Mouse (Mus musculus) CH12.LX (cell line): ENCODE measurements around the gene Cdcp1. TPM values are rescaled to one million over a fixed set of nuclear protein-coding genes. Genes with fewer than 3 reads are reported as not detected.

Source experiments
- DNase-seq: peaks from one replicate; pipeline ENCODE4 v3.0.0-alpha.2; 2013; ENCODE audit errors: extremely low read depth
- H3K27ac ChIP-seq: 2 replicates; pipeline ENCODE4 v1.5.1; 2012; ENCODE audit warnings: low read depth, mild to moderate bottlenecking, control low read depth, moderate library complexity; ENCODE audit not compliant: insufficient read depth
- H3K27me3 ChIP-seq: replicated peaks from 2 replicates; pipeline ENCODE3; 2012; ENCODE audit warnings: inconsistent platforms
- H3K36me3 ChIP-seq, 2 experiments: replicated peaks in 1 of 2; 2 replicates each; pipeline versions ENCODE3 to v1.6.1; 2012; ENCODE audit warnings: inconsistent platforms in 1 of 2, low read length in 1 of 2, mild to moderate bottlenecking in 1 of 2, mixed read lengths in 1 of 2, moderate library complexity in 1 of 2; ENCODE audit not compliant: control insufficient read depth in 1 of 2, insufficient read depth in 1 of 2
- H3K4me1 ChIP-seq, 2 experiments: 2 replicates each; pipeline ENCODE4 v1.6.1; 2012; ENCODE audit warnings: inconsistent platforms in 1 of 2, moderate library complexity in 1 of 2; ENCODE audit not compliant: insufficient read depth in 2 of 2, control insufficient read depth in 1 of 2
- H3K4me2 ChIP-seq: 2 replicates; pipeline ENCODE4 v1.6.1; 2012; ENCODE audit warnings: low read depth, mild to moderate bottlenecking, control low read depth; ENCODE audit not compliant: poor library complexity, insufficient read depth, severe bottlenecking
- H3K4me3 ChIP-seq, 3 experiments: fragments of 150-350 bp in 1 of 3; sonication (generic) in 1 of 3; replicated peaks in 1 of 3; 2 replicates each; pipeline versions ENCODE3 to v1.5.1; 2011 to 2012; ENCODE audit warnings: low read depth in 2 of 3, low read length in 2 of 3, mild to moderate bottlenecking in 2 of 3, moderate library complexity in 2 of 3, control low read depth in 1 of 3, improper control_type of control experiment in 1 of 3, inconsistent platforms in 1 of 3, mixed read lengths in 1 of 3; ENCODE audit not compliant: poor library complexity in 1 of 3
- H3K79me2 ChIP-seq: replicated peaks from 2 replicates; pipeline ENCODE4 v1.6.1; 2012; ENCODE audit warnings: mild to moderate bottlenecking, moderate library complexity; ENCODE audit not compliant: control insufficient read depth, poor library complexity, insufficient read depth, severe bottlenecking; ENCODE audit errors: extremely low read depth
- H3K9ac ChIP-seq: 2 replicates; pipeline ENCODE4 v1.6.1; 2012; ENCODE audit warnings: low read depth, mild to moderate bottlenecking, control low read depth, moderate library complexity; ENCODE audit not compliant: insufficient read depth
- H3K9me3 ChIP-seq: replicated peaks from 2 replicates; pipeline ENCODE3; 2012; ENCODE audit warnings: low read length, inconsistent platforms, mixed read lengths
- BHLHE40 ChIP-seq: IDR thresholded peaks from 2 replicates; pipeline ENCODE4 v1.6.1; 2011; ENCODE audit warnings: mild to moderate bottlenecking, low read depth, low read length, improper control_type of control experiment
- ETS1 ChIP-seq: conservative IDR thresholded peaks from 2 replicates; pipeline ENCODE4 v1.6.1; 2012; ENCODE audit warnings: low read depth, mild to moderate bottlenecking, inconsistent platforms, low read length, improper control_type of control experiment, moderate library complexity
- GABPA ChIP-seq: IDR thresholded peaks from 2 replicates; pipeline ENCODE4 v1.6.1; 2012; ENCODE audit warnings: low read depth, low read length, improper control_type of control experiment, inconsistent platforms; ENCODE audit not compliant: insufficient replicate concordance
- IRF4 ChIP-seq: IDR thresholded peaks from 2 replicates; pipeline ENCODE4 v1.6.1; 2014; ENCODE audit warnings: low read depth, mild to moderate bottlenecking, inconsistent platforms, low read length, improper control_type of control experiment
- JUN ChIP-seq: IDR thresholded peaks from 2 replicates; pipeline ENCODE4 v1.6.1; 2011; ENCODE audit warnings: low read depth, mild to moderate bottlenecking, low read length, improper control_type of control experiment, moderate library complexity; ENCODE audit not compliant: insufficient read depth
- JUND ChIP-seq: conservative IDR thresholded peaks from 2 replicates; pipeline ENCODE4 v1.6.1; 2011; ENCODE audit warnings: low read depth, low read length, improper control_type of control experiment
- KAT2A ChIP-seq: IDR thresholded peaks from 2 replicates; pipeline ENCODE4 v1.6.1; 2012; ENCODE audit warnings: low read length, improper control_type of control experiment, inconsistent platforms; ENCODE audit not compliant: insufficient replicate concordance
- MAZ ChIP-seq: IDR thresholded peaks from 2 replicates; pipeline ENCODE4 v1.6.1; 2012; ENCODE audit warnings: low read depth, mild to moderate bottlenecking, inconsistent platforms, low read length, improper control_type of control experiment, moderate library complexity
- NRF1 ChIP-seq: IDR thresholded peaks from 2 replicates; pipeline ENCODE4 v1.6.1; 2014; ENCODE audit warnings: low read depth, mild to moderate bottlenecking, inconsistent platforms, low read length, improper control_type of control experiment, moderate library complexity
- PAX5 ChIP-seq: IDR thresholded peaks from 2 replicates; pipeline ENCODE4 v1.6.1; 2012; ENCODE audit warnings: low read length, inconsistent platforms, mixed read lengths
- POLR2AphosphoS2 ChIP-seq: IDR thresholded peaks from 2 replicates; pipeline ENCODE4 v1.6.1; 2011; ENCODE audit warnings: low read depth, low read length, improper control_type of control experiment
- RCOR1 ChIP-seq: conservative IDR thresholded peaks from 2 replicates; pipeline ENCODE4 v1.6.1; 2012; ENCODE audit warnings: low read depth, mild to moderate bottlenecking, inconsistent platforms, low read length, improper control_type of control experiment
- SMC3 ChIP-seq: IDR thresholded peaks from 2 replicates; pipeline ENCODE4 v1.6.1; 2011; ENCODE audit warnings: low read depth, low read length, improper control_type of control experiment
- TBP ChIP-seq: conservative IDR thresholded peaks from 2 replicates; pipeline ENCODE4 v1.6.1; 2011; ENCODE audit warnings: low read depth, low read length, improper control_type of control experiment
- UBTF ChIP-seq: IDR thresholded peaks from 2 replicates; pipeline ENCODE4 v1.6.1; 2012; ENCODE audit warnings: low read depth, mild to moderate bottlenecking, inconsistent platforms, low read length, improper control_type of control experiment, moderate library complexity
- USF2 ChIP-seq: conservative IDR thresholded peaks from 2 replicates; pipeline ENCODE4 v1.6.1; 2011; ENCODE audit warnings: low read depth, low read length, improper control_type of control experiment
- dilution Hi-C: fragments of 300-500 bp; cut with MboI; formaldehyde crosslinking; loops from 2 replicates; pipeline ENCODE4 v1.14.3; 2020; ENCODE audit warnings: low sequenced_read_pairs; ENCODE audit not compliant: extremely low pct_unique_long_range_greater_than_20kb, extremely low pct_ligation_motif_present
- in situ Hi-C: fragments of 300-500 bp; cut with MboI; formaldehyde crosslinking; loops from 3 replicates; pipeline ENCODE4 v1.14.3; 2019; ENCODE audit warnings: low sequenced_read_pairs, low pct_ligation_motif_present, low pct_unique_long_range_greater_than_20kb, mixed read lengths
- polyA plus RNA-seq: library from polyadenylated mRNA; unstranded; fragments of >175 nt; gene quantifications from 2 replicates; pipeline ENCODE4 v1.2.1, GENCODE M21; 2012; ENCODE audit warnings: low read depth; ENCODE audit not compliant: insufficient read length
- total RNA-seq, 2 experiments: library from RNA; depleted of rRNA; stranded (reverse); fragments of 300-350 nt in 1 of 2; fragments of >200 nt in 1 of 2; gene quantifications; 2 replicates each; pipeline ENCODE4 v1.2.3; 2012 to 2014

The Cdcp1 gene
- total and polyA plus RNA-seq, 3 experiments = 3.1 to 5.9 (median 3.6) TPM

- no peak overlapping the region for H3K4me2 ChIP-seq
- H3K27me3 ChIP-seq = no peaks in the 10 kb centered on the region
- H3K4me1 ChIP-seq = peaks cover 0 to 8% of the 10 kb centered on the region in 2 experiments; a peak in 3 of 4 replicates
- no peaks in the 10 kb centered on the region for H3K79me2 ChIP-seq
- DNase-seq = no peak
- in situ Hi-C loops = no loop called here
- no peaks in the 10 kb centered on the region for H3K9me3 ChIP-seq
- no peaks in the 10 kb centered on the region for H3K36me3 ChIP-seq
- dilution Hi-C loops = no loop called here
- no peak overlapping the region for H3K27ac ChIP-seq
- H3K9ac ChIP-seq = no peak overlapping the region
- no peak overlapping the region for H3K4me3 ChIP-seq
- no peak for TF ChIP-seq IRF4
- TF ChIP-seq BHLHE40 = no peak
- no peak for TF ChIP-seq GABPA
- TF ChIP-seq JUND = no peak
- TF ChIP-seq NRF1 = no peak
- TF ChIP-seq ETS1 = no peak
- no peak for TF ChIP-seq KAT2A
- no peak for TF ChIP-seq UBTF
- TF ChIP-seq, all 38 proteins: peak for 0
Observed at GRCm38 (mm10) chr9:123228671-123229070, 12.8 kb upstream of the Cdcp1 start.

DNA sequence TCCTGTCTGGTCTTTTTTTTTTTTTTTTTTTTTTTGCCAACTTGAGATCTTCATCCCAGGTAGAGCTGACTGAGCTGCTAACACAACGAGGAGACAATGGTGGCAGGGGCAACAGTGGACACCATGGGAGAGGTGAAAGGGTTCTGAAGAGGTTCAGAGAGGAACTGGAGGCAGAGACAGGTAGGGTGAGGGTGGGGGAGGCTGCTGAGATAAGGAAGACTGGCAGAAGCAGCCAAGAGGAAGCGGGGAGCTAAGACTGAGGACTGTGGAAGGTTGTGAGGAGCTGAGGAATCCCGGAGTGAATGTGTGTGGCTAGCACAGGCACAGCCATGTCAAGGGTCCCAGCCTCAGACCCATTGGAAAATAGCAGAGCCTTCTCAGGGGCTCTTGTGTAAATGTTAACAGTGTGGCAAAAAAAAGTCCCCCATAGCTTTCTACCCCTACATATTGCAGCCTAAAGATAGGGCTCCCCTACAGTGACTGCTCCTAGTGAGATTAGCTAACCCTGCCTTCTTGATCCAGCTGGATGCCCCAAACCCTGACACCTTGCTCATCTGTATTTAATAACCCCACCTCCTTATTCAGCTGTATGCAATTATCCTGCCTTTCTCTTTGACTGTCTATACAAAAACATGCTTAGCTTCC lies 11.4 kb upstream of the Cdcp1 start:
- Histone ChIP-seq H3K4me3 (no peak overlapping the region), H3K27me3 (no peaks in the 10 kb centered on the region), H3K36me3 (no peaks in the 10 kb centered on the region), H3K27ac (no peak overlapping the region), H3K9me3 (no peaks in the 10 kb centered on the region), H3K9ac (no peak overlapping the region), H3K4me2 (no peak overlapping the region), H3K4me1 (peaks cover 0 to 11% of the 10 kb centered on the region in 2 experiments; a peak in 3 of 4 replicates), H3K79me2 (no peaks in the 10 kb centered on the region)
- TF ChIP-seq PAX5 (no peak), TBP (no peak), SMC3 (no peak), USF2 (no peak), JUN (no peak), POLR2AphosphoS2 (no peak), UBTF (no peak), RCOR1 (no peak), GABPA (no peak), MAZ (no peak)
- in situ Hi-C loops = no loop called here
- dilution Hi-C loops = no loop called here
- no peak for DNase-seq
